Mouse (Mus musculus) liver, embryonic 16.5 days (tissue): ENCODE measurements around the gene Tcp11l2. TPM values are rescaled to one million over a fixed set of nuclear protein-coding genes. Genes with fewer than 3 reads are reported as not detected.
A peak's percentile ranks its signal among the peaks of the same experiment; 100 is the strongest.

Experiments used
- ATAC-seq: fragments of 200-750 bp; cut with Nextera tagmentation; 2 replicates; pipeline ENCODE4 v1.8.0; 2017; ENCODE audit warnings: low read depth, mild to moderate bottlenecking, moderate number of reproducible peaks, moderate library complexity
- H3K27ac ChIP-seq: fragments of 300-500 bp; sonication (generic); 2 replicates; pipeline ENCODE4 v1.5.1; 2014; ENCODE audit warnings: mild to moderate bottlenecking, low read length
- H3K27me3 ChIP-seq: fragments of 300-500 bp; sonication (generic); 2 replicates; pipeline ENCODE4 v1.6.1; 2014; ENCODE audit warnings: low read depth, low read length, mixed read lengths; ENCODE audit not compliant: control insufficient read depth, insufficient read depth
- H3K36me3 ChIP-seq: fragments of 300-500 bp; sonication (generic); 2 replicates; pipeline ENCODE4 v1.6.1; 2014; ENCODE audit warnings: mild to moderate bottlenecking; ENCODE audit not compliant: control insufficient read depth, insufficient read depth
- H3K4me1 ChIP-seq: fragments of 300-500 bp; sonication (generic); 2 replicates; pipeline ENCODE4 v1.6.1; 2014; ENCODE audit warnings: low read depth, low read length, mixed read lengths; ENCODE audit not compliant: control insufficient read depth
- H3K4me2 ChIP-seq: fragments of 300-500 bp; sonication (generic); 2 replicates; pipeline ENCODE4 v1.6.1; 2014; ENCODE audit warnings: low read depth, low read length, mixed read lengths
- H3K4me3 ChIP-seq: fragments of 300-500 bp; sonication (generic); 2 replicates; pipeline ENCODE4 v1.5.1; 2014; ENCODE audit warnings: low read depth, mild to moderate bottlenecking, low read length
- H3K9ac ChIP-seq: fragments of 300-500 bp; sonication (generic); 2 replicates; pipeline ENCODE4 v1.6.1; 2014; ENCODE audit warnings: low read depth, low read length
- H3K9me3 ChIP-seq: fragments of 300-500 bp; sonication (generic); replicated peaks from 2 replicates; pipeline ENCODE4 v1.6.1; 2016; ENCODE audit warnings: low read length; ENCODE audit not compliant: control insufficient read depth
- WGBS: fragments of 180-500 bp; shearing (Covaris S2); extraction: QIAGEN DNeasy Blood & Tissue Kit; methylation state at CpG from one replicate; pipeline ENCODE4 v1.1.7; 2014; ENCODE audit not compliant: insufficient replicate concordance; 5-methylcytosine and 5-hydroxymethylcytosine counted together
- polyA plus RNA-seq: library from polyadenylated mRNA; unstranded; fragments of >200 nt; fragmentation: Nextera tagmentation; extraction: Ambion mirVana; gene quantifications from 2 replicates; pipeline ENCODE4 v1.2.1, GENCODE M21; 2015

Gene Tcp11l2
- polyA plus RNA-seq, 1 experiment from 2014 or later = 85.6 TPM

- no peaks in the 10 kb centered on the region for H3K4me1 ChIP-seq
- no peak for ATAC-seq
- H3K9me3 ChIP-seq = no peaks in the 10 kb centered on the region
- no peak overlapping the region for H3K9ac ChIP-seq
- H3K36me3 ChIP-seq = peaks cover 10% of the 10 kb centered on the region
- H3K27me3 ChIP-seq = no peaks in the 10 kb centered on the region
- H3K4me3 ChIP-seq = no peak overlapping the region
- no peak overlapping the region for H3K27ac ChIP-seq
- H3K4me2 ChIP-seq = no peak overlapping the region
- WGBS = 75% methylated on average over 4 of the region's 4 CpGs
These were observed 55.6 kb downstream of the Tcp11l2 start for GRCm38 (mm10) chr10:84632005-84632404.

GRCm38 (mm10) chr10:84636656-84637055 is 60.2 kb downstream of the Tcp11l2 start:
- Histone ChIP-seq H3K4me3 (no peak overlapping the region), H3K4me2 (no peak overlapping the region), H3K9me3 (no peaks in the 10 kb centered on the region), H3K27me3 (no peaks in the 10 kb centered on the region), H3K27ac (no peak overlapping the region), H3K4me1 (peaks cover 6% of the 10 kb centered on the region), H3K36me3 (peaks cover 7% of the 10 kb centered on the region), H3K9ac (no peak overlapping the region)
- ATAC-seq = no peak
- WGBS = 81% methylated on average over 10 of the region's 10 CpGs

- 77% methylated on average over 4 of the region's 4 CpGs for WGBS
- no peak overlapping the region for H3K4me3 ChIP-seq
- no peak overlapping the region for H3K27ac ChIP-seq
- H3K4me2 ChIP-seq = no peak overlapping the region
- H3K27me3 ChIP-seq = no peaks in the 10 kb centered on the region
- no peaks in the 10 kb centered on the region for H3K9me3 ChIP-seq
- peaks cover 6% of the 10 kb centered on the region for H3K4me1 ChIP-seq
- H3K36me3 ChIP-seq = peaks cover 7% of the 10 kb centered on the region
- no peak for ATAC-seq
- no peak overlapping the region for H3K9ac ChIP-seq
These were observed 62.0 kb downstream of the Tcp11l2 start for GRCm38 (mm10) chr10:84638382-84638781.

GRCm38 (mm10) chr10:84639525-84640287 is 63.3 kb downstream of the Tcp11l2 start:
- no peak overlapping the region for H3K9ac ChIP-seq
- peaks cover 7% of the 10 kb centered on the region for H3K36me3 ChIP-seq
- no peaks in the 10 kb centered on the region for H3K27me3 ChIP-seq
- WGBS = 22% methylated on average over 4 of the region's 4 CpGs
- no peaks in the 10 kb centered on the region for H3K9me3 ChIP-seq
- ATAC-seq = peak; percentile 94
- peak overlapping the region; percentile 1; the same call in 1 of the 2 replicates for H3K4me3 ChIP-seq
- H3K4me1 ChIP-seq = peaks cover 6% of the 10 kb centered on the region
- peak overlapping the region; percentile 74 for H3K27ac ChIP-seq
- H3K4me2 ChIP-seq = peak overlapping the region; percentile 14

GRCm38 (mm10) chr10:84640861-84641260 is 64.4 kb downstream of the Tcp11l2 start:
- Histone ChIP-seq H3K4me2 (no peak overlapping the region), H3K36me3 (peaks cover 7% of the 10 kb centered on the region), H3K27ac (peak overlapping the region; percentile 8; the same call in 1 of the 2 replicates), H3K4me1 (peaks cover 6% of the 10 kb centered on the region), H3K4me3 (no peak overlapping the region), H3K9ac (no peak overlapping the region), H3K27me3 (no peaks in the 10 kb centered on the region), H3K9me3 (no peaks in the 10 kb centered on the region)
- WGBS = 84% methylated on average over 7 of the region's 7 CpGs
- ATAC-seq = no peak

GRCm38 (mm10) chr10:84641576-84641975 is 65.2 kb downstream of the Tcp11l2 start:
- peaks cover 6% of the 10 kb centered on the region for H3K4me1 ChIP-seq
- WGBS = 73% methylated on average over 2 of the region's 2 CpGs
- ATAC-seq = no peak

GRCm38 (mm10) chr10:84645940-84646339 is 69.5 kb downstream of the Tcp11l2 start:
- no peak for ATAC-seq
- Histone ChIP-seq H3K27ac (no peak overlapping the region), H3K4me2 (no peak overlapping the region), H3K4me3 (no peak overlapping the region), H3K27me3 (no peaks in the 10 kb centered on the region), H3K36me3 (peaks cover 6% of the 10 kb centered on the region), H3K9ac (no peak overlapping the region), H3K4me1 (peaks cover 4% of the 10 kb centered on the region), H3K9me3 (no peaks in the 10 kb centered on the region)
- 78% methylated on average over 8 of the region's 8 CpGs for WGBS

More at GRCm38 (mm10) chr10:84641576-84641975, 65.2 kb downstream of the Tcp11l2 start:
- Histone ChIP-seq H3K36me3 (peaks cover 3% of the 10 kb centered on the region), H3K27ac (no peak overlapping the region), H3K9me3 (no peaks in the 10 kb centered on the region), H3K4me2 (no peak overlapping the region), H3K4me3 (no peak overlapping the region), H3K9ac (no peak overlapping the region), H3K27me3 (no peaks in the 10 kb centered on the region)

- no peak overlapping the region for H3K9ac ChIP-seq
- H3K9me3 ChIP-seq = no peaks in the 10 kb centered on the region
- H3K4me2 ChIP-seq = no peak overlapping the region
- H3K4me3 ChIP-seq = no peak overlapping the region
- 57% methylated on average over 12 of the region's 12 CpGs for WGBS
- H3K27ac ChIP-seq = no peak overlapping the region
- H3K36me3 ChIP-seq = peaks cover 6% of the 10 kb centered on the region
- H3K4me1 ChIP-seq = peaks cover 4% of the 10 kb centered on the region
- no peaks in the 10 kb centered on the region for H3K27me3 ChIP-seq
- no peak for ATAC-seq
These were observed 70.2 kb downstream of the Tcp11l2 start for GRCm38 (mm10) chr10:84646506-84647102.

- H3K4me2 ChIP-seq = no peak overlapping the region
- no peak overlapping the region for H3K4me3 ChIP-seq
- peaks cover 4% of the 10 kb centered on the region for H3K4me1 ChIP-seq
- 61% methylated on average over 5 of the region's 5 CpGs for WGBS
- no peak overlapping the region for H3K9ac ChIP-seq
- H3K27me3 ChIP-seq = no peaks in the 10 kb centered on the region
- H3K36me3 ChIP-seq = peaks cover 6% of the 10 kb centered on the region
- no peak for ATAC-seq
- H3K9me3 ChIP-seq = no peaks in the 10 kb centered on the region
- H3K27ac ChIP-seq = no peak overlapping the region
These were observed 70.8 kb downstream of the Tcp11l2 start for GRCm38 (mm10) chr10:84647264-84647663.
